Mouse (Mus musculus): ENCODE data around the gene Eif5a2.

The Eif5a2 gene

DNA sequence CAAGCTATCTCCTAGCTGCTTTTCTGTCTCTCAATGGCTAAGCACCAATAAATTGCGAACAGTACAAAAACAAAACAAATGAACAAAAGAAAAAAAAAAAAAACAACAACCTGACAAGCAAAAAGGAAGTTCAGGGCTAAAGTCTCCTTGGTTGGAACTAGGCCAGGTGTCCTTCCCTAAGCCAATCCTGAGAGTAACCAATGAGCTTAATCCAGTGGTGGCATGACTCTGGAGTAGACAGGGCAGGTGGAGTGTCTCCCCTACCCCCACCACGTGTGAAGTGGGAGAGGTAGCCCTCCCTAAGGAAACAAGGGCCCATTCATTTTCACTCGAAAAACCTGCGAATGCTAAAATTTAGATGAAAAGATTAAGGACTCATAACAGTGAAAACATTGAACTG is 30.4 kb downstream of the Eif5a2 start:
- DNase-seq, result no peak

DNA sequence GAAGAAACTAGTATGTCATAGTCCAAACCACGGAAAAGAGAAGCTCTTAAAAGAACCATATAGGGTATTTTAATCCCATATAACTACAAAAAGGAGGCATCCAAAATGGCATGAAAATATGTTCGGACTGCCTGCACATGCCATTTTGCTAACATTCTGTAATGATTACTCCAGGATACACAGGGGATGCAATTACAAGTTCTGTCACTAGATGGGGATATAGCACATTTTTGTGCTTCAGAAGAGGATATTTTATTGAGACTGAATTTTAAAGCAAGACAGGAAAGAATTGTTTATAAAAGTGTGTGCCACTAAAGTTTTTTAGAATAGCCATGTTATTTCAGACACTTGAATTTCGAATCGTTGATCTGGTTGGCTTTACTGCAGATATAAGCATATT is 33.3 kb downstream of the Eif5a2 start:
- DNase-seq, result no peak

DNA sequence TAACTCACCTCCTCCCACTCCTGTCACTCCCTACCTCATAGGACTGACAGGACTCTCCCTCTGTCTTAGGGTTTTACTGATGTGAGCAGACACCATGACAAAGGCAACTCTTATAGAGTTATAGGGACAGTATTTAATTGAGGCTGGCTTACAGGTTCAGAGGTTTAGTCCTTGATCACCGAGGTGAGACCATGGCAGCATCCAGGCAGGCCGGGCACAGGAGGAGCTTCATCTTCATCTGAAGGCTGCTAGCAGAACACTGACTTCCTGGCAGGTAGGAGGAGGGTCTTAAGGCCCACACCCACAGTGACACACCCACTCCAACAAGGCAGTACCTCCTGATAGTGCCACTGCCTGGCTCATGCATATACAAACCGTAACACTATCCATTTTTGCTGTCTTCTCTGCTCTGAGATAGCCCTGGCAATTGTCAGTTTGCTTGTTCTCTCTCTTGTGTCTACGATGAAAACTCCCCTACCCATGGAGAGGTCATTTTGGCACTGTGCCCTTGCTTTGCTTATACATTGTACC is 35.0 kb downstream of the Eif5a2 start:
- no peak for DNase-seq

DNA sequence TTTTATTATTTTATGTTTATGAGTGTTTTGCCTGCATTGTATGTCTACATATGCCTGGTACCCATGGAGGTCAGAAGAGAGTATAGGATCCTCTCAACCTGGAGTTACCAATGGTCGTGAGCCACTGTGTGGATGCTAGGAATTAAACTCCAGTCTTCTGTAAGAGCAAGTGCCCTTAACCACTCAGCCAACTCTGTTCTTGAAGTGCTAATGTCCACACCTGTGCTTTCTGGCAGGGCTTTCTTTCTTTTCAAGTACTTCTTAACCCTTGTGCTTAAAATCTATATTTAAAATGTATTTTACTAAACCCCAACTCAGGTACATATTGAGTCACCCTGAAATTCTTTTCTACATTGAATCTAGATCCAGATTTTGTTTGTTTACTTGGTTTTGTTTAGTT is 45.2 kb downstream of the Eif5a2 start:
- DNase-seq, result no peak

DNA sequence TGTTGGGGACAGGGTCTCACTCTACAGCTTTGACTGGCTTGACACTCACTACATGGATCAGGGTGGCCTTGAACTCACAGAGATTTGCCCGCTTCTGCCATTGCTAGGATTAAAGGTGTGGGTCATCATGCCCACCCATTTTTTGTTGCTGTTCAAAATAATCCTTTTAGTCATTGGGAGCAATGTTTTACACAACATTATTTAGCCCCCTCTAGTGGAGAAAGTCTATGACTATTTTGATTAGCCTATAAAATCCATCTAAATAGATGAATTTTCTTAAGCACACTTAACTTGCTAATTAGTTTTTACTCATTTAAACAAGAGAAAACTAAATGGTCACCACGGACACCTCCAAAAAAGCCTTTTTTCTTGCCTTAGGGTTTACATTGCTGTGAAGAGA is 46.5 kb downstream of the Eif5a2 start:
- no peak for DNase-seq

DNA sequence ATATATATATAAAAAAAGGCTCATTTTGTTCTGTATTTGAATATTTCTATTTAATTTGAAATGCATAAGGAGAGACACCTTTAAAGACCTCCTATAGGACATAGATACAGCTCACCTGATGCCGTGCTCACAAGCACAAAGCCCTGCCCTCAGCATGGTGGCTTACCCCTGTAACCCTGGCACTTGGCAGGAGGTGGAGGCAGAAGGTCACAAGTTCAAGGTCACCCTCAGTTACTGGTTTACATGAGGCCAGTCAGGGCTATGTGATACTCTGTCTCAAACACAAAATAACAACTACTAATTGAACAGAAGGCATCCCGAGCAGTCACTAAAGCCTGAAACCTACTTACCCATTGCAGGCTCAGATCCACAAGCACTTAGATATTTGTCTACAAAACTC is 48.4 kb downstream of the Eif5a2 start:
- DNase-seq, result no peak

DNA sequence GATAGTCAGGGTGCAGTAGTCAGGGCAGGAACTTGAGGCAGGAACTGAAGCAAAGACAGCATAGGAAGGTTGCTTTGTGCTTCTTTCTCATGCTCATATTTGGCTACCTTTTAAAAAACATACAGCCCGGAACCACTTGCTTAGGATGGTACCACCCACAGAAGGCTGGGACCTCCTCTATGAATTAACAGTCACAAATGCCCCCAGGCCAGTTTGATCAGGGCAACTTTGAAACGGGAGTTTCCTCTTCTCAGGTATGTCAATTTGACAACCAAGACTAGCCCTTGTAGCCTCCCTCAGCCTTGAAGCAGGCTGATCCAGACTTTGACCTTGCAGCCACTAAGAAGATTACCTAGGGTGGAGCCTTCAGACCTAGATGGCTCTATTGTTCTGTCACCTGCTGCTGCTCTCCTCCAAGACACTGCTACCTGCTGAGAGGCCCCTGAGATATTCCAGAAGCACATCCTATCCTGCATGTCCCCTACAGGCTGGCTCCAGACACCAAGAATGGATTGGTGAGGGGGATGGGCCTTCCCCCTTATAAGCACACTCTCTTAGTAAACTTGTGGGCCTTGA is 55.8 kb downstream of the Eif5a2 start:
- DNase-seq, result no peak

DNA sequence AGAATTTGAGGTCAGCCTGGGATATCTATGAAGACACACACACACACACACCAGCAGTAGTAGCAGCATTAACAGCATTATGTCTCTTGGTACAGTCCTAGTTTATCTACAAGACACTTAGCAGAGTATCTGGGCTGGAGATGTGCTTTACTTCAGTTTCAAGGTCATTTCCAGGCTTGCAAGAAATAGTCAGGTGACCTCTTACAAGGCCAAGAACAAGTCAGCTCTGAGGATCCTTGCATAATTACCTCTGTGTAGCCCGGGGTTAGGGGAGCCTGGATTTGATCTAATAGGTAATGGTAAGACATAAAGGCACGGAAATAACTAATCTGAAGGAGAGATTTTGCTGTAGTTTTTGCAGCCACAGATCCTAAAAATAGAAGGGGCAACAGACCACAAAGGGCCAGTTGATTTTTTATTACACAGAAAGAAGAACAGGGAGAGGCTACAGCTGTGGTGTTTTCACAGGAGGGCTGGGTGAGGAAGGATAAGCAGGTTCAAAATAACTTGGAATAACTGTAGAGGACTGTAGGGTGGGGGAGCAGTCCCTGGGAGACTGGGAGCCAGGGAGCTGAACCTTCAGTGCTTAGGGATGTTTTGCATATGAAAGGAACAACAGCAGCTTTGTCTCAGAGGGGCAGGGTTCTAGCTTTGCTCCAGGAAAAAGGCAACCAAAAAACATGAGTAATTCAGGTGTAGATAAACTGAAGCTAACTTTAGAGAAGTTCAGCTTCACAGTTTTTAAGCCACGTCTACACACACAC is 61.0 kb downstream of the Eif5a2 start:
- no peak for DNase-seq

DNA sequence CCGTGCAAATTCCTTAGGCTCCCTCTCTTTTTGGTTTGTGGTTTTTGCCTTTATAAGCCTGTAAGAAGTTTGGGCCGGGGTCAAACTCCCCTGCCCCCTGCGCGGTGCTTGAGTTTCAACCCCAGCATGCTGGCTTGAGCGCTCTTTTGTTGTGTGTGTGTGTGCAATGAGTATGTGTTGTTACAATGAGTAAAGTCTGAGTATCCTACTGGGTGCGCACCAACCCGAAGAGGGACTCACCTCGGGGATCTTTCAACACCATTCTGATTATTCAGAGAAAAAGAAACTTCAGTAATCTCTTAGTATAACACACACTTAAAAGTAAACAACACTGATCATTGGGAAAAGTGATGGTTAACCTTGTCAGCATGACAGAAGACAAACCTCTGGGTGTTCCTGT is 62.2 kb downstream of the Eif5a2 start:
- DNase-seq, result no peak

DNA sequence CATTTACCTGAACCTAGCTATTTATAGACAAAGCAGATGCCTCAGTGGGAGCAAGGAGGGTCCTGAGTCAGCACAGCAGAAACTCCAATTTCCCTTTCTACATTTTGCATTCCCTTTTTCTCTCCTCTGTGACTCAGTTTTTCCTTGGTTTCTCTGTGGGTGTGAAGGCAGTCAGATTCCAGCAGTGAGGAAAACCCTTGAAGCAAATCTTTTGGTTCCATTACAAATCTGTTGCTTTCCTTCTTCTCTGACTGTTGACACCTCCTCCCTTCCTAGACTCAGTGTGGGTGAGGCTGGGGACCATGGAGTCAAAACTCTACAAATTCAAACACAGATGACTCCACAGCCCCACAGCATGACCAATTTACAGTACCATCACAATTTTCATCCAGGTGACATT is 66.0 kb downstream of the Eif5a2 start:
- no peak for DNase-seq
